Mouse (Mus musculus) gastrocnemius, postnatal 36 days (tissue): ENCODE data around the gene Abca4. TPM values are rescaled to one million over a fixed set of nuclear protein-coding genes. Genes with fewer than 3 reads are reported as not detected.
"Not testable (repeated sequence)": the region's sequence is repeated elsewhere in the genome, so short reads cannot be mapped to it uniquely, and the experiment has no call there.

Experiments used
- DNase-seq, 2 experiments: peaks; one replicate each; pipeline ENCODE4 v3.0.0; 2022
- intact Hi-C: fragments of 180-260 bp; cut with DNase I; formaldehyde crosslinking; loops from one replicate; pipeline ENCODE4 v1.15.1; 2025
- total RNA-seq, 2 experiments: library from RNA; stranded (reverse); gene quantifications; 2 replicates each; pipeline ENCODE4 v1.2.3; 2021

Abca4 gene
- total RNA-seq, 2 experiments from 2014 or later = 0.79 to 1.2 TPM

GRCm38 (mm10) chr3:122206279-122207070, 162.2 kb downstream of the Abca4 start:
- DNase-seq = no peak
- intact Hi-C loops = no loop called here

GRCm38 (mm10) chr3:122207766-122208165, 163.5 kb downstream of the Abca4 start:
- intact Hi-C loops = no loop called here
- no peak for DNase-seq

GRCm38 (mm10) chr3:122208296-122209225, 164.3 kb downstream of the Abca4 start:
- intact Hi-C loops = no loop called here
- no peak for DNase-seq

- DNase-seq = no peak
- intact Hi-C loops = no loop called here
Observed at GRCm38 (mm10) chr3:122209511-122209910, 165.3 kb downstream of the Abca4 start.

GRCm38 (mm10) chr3:122210434-122210833, 166.2 kb downstream of the Abca4 start:
- DNase-seq = no peak
- intact Hi-C loops = no loop called here

GRCm38 (mm10) chr3:122210846-122211245, 166.6 kb downstream of the Abca4 start:
- DNase-seq = no peak
- intact Hi-C loops = no loop called here

- intact Hi-C loops = no loop called here
- no peak for DNase-seq
Observed at GRCm38 (mm10) chr3:122211446-122212125, 167.3 kb downstream of the Abca4 start.

- intact Hi-C loops = no loop called here
- DNase-seq = no peak
Observed at GRCm38 (mm10) chr3:122221240-122222036, 177.2 kb downstream of the Abca4 start.

- intact Hi-C loops = loop anchor here (1.0 kb wide), 1 partner anchor 12 kb away; no protein-coding TSS in a partner anchor
- DNase-seq = not testable (repeated sequence)
Observed at GRCm38 (mm10) chr3:122226972-122227371, 182.7 kb downstream of the Abca4 start.

Other genes with a start within 250 kb of the Abca4 start
- gene Abcd3, start 229.1 kb upstream of the Abca4 start, total RNA-seq = 10 to 100 TPM; 39.3 to 42.8 TPM
- gene Arhgap29, start 91.9 kb upstream of the Abca4 start, total RNA-seq = 10 to 100 TPM; 13.8 to 15.0 TPM
- gene Gclm, start 201.1 kb downstream of the Abca4 start, total RNA-seq = 10 to 100 TPM; 32.2 to 47.4 TPM
- gene Dnttip2, start 229.9 kb downstream of the Abca4 start, total RNA-seq = 10 to 100 TPM; 18.9 to 27.1 TPM
- 1 to 10 TPM; 3.6 to 4.4 TPM for gene Bcar3, start 249.7 kb downstream of the Abca4 start, total RNA-seq